Mouse (Mus musculus): ENCODE data around the gene Zfp442. TPM values are rescaled to one million over a fixed set of nuclear protein-coding genes. Genes with fewer than 3 reads are reported as not detected.

The Zfp442 gene
- 3.6 and 3.9 TPM in 2 replicates for polyA plus RNA-seq (2021; fragmentation: Nextera tagmentation)
- long read RNA-seq, experiment 1, transcript Zfp442-201 (4 exons, 2,922 nt) = major isoform, 11 of 13 reads
- long read RNA-seq, experiment 1, partial matches to known transcripts = 0 of 13 reads
- long read RNA-seq, experiment 1, other reads (novel, unspliced or antisense) = 2 of 13 reads
- long read RNA-seq, experiment 2, transcript Zfp442-201 (4 exons, 2,922 nt) = major isoform, 9 of 11 reads
- long read RNA-seq, experiment 2, partial matches to known transcripts = 1 of 11 reads
- long read RNA-seq, experiment 2, other reads (novel, unspliced or antisense) = 1 of 11 reads

DNA sequence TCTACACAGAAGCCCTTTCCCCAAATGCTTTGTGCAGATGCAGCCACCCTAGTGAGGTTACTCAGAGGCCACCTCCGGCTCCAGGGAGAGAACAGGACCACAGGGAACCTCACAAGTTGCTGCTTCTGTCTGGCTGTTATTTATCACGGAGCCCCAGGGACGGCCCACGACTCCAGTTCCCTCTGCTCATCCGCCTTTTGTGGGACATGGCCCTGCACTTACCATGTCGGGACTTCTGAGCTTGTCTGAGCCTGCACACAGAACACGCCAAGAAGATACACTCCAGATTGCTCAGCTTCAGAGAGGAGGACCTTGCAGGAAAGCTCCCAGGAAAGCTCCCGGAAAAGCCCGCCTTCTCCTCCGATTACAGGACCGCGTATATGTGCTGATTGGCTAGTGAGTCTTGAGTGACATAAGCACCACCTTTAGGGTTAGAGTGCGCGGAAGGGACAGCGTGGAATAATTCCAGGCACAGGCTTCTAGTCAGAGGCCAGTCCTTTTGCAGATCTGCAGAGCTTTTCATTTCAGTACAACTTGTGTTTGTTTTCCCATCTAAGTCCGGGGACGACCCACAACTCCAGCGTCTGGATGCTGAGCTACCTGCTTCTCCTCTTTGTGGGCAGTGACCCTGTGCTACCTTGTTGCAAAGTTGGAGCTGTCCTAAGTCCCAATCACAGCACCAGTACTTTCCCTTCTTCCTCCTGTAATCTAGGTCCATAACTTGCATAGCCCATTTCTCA, at the start of gene Zfp442:
Zfp442 (minus strand) TSS at position 307 of the 740 bp plus-strand sequence.

DNA sequence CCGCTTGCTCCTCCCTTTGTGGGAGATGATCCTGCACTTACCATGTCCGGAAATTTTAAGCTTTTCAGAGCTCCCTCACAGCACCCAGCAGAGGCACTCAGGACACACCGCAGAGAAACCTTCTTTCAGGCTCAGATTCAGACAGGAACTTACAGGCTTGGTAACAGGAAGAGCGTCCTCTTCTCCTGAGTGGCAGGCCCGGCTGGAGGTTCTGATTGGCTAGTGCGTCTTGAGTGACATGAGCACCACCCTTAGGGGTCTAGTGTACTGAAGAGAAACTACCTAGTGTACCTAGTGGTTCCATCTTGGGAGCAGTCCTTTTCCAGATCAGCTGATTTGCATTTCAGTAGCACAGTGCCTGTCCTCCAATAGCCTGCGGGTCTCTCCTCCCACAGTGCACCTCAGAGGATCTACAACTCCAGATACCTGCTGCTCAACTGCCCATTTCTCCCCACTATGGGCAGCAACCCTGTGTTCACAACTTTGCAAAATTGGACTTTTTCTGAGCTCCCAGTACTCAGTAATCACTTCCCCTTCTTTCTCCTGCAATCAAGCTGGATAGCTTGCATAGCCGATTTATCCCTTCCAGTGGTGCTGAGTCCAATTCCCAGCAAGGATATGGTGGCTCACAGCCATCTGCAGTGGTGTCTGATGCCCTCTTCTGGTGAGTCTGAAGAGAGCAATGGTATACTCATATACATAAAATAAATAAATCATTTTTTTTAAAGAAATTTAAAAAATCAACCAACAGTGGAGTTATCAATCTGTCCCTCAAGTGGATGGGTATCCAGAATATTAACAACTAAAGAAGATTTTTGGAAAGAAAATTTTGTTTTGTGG, 33.9 kb upstream of the Zfp442 start, which contains the start of gene Zfp345:
Zfp345 (minus strand) TSS at position 153 of the 840 bp plus-strand sequence.

DNA sequence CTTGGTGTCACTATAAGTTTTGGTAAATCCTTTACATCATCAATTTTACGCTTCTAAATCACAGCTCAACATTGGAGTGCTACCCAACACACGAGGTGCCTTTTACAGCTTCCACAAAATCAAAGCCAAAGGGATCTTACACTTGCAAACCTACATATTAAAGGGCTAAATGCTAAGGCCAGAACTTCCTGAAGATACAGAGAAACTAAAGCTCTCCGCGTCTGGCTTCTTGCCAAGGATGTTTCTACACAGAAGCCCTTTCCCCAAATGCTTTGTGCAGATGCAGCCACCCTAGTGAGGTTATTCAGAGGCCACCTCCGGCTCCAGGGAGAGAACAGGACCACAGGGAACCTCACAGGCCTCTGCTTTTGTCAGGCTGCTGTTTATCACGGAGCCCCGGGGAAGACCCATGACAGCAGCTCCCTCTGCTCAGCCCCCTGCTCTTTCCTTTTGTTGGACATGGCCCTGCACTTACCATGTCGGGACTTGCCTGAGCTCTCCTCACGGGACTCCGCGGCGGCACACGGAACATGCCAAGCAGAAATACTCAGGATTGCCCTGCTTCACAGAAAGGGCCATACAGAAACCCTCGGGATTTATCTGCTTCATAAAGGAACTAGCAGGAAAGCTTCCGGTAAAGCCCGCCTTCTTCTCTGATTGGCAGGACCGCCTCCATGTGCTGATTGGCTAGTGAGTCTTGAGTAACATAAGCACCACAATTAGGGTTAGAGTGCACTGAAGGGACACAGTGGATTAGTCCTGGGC, 89.0 kb downstream of the Zfp442 start, which contains the start of gene 3300002I08Rik:
3300002I08Rik (minus strand) TSS at position 653 of the 765 bp plus-strand sequence.

Other genes starting within 250 kb of the Zfp442 start
- gene Zfp937, start 233.4 kb downstream of the Zfp442 start, polyA plus RNA-seq (2021; fragmentation: Nextera tagmentation) = 4.0 and 4.6 TPM in 2 replicates
- 0.67 and 1.2 TPM in 2 replicates for gene Gm21994, start 195.9 kb downstream of the Zfp442 start, polyA plus RNA-seq (2021; fragmentation: Nextera tagmentation)
- not detected in 2 replicates for gene Gm14124, start 194.0 kb downstream of the Zfp442 start, polyA plus RNA-seq (2021; fragmentation: Nextera tagmentation)
- 0.98 TPM in 1 of 2 replicates, not detected in the other for gene Gm10130, start 127.8 kb downstream of the Zfp442 start, polyA plus RNA-seq (2021; fragmentation: Nextera tagmentation)
- 6.0 TPM in 2 replicates for gene 3300002I08Rik, start 88.7 kb downstream of the Zfp442 start, polyA plus RNA-seq (2021; fragmentation: Nextera tagmentation)
- not detected in 2 replicates for gene Zfp345, start 33.6 kb upstream of the Zfp442 start, polyA plus RNA-seq (2021; fragmentation: Nextera tagmentation)
- 0.48 and 1.3 TPM in 2 replicates for gene Cst7, start 118.9 kb upstream of the Zfp442 start, polyA plus RNA-seq (2021; fragmentation: Nextera tagmentation)
- 47.3 and 51.8 TPM in 2 replicates for gene Apmap, start 157.1 kb upstream of the Zfp442 start, polyA plus RNA-seq (2021; fragmentation: Nextera tagmentation)
- 26.4 and 34.0 TPM in 2 replicates for gene Acss1, start 217.0 kb upstream of the Zfp442 start, polyA plus RNA-seq (2021; fragmentation: Nextera tagmentation)
- gene Vsx1, start 237.9 kb upstream of the Zfp442 start, polyA plus RNA-seq (2021; fragmentation: Nextera tagmentation) = 0.08 and 0.10 TPM in 2 replicates